In genomic region chr16:16576556-16576955, GRCm38 (mm10) we compare ENCODE assay signal across 16 mouse cellular contexts.
"Had no signal": no experiment of that assay in that cellular context is flagged by ENCODE, and none has a peak within 500 bp of the region (broad histone marks: within the 10 kb centered on the region; RNA-seq: fewer than 3 reads in every experiment).

No protein-coding gene starts in this region.

- H3K4me1 ChIP-seq: lung, embryonic 15.5 days; midbrain, embryonic 10.5 days; midbrain, embryonic 12.5 days; neural tube, embryonic 12.5 days; stomach, embryonic 15.5 days had no signal

- ATAC-seq: lung, postnatal 0 days; midbrain, embryonic 16.5 days had no signal

- H3K4me3 ChIP-seq: lung, embryonic 15.5 days; midbrain, embryonic 10.5 days; midbrain, embryonic 12.5 days; neural tube, embryonic 12.5 days; stomach, embryonic 15.5 days had no signal

- DNase-seq: lung, adult 2 months; lung, postnatal 14 days; lung, postnatal 36 days; midbrain, embryonic 14.5 days; right cerebral cortex, postnatal 14 days; thymus, adult 2 months; thymus, postnatal 25 days; thymus, postnatal 4 days had no signal

- H3K27ac ChIP-seq: lung, embryonic 15.5 days; midbrain, embryonic 10.5 days; midbrain, embryonic 12.5 days; neural tube, embryonic 12.5 days; stomach, embryonic 15.5 days; stomach, postnatal 0 days had no signal
